Mouse (Mus musculus) megakaryocyte, embryonic 14.5 days (primary cell): ENCODE data around the gene Kcnip3.

Experiments
- FLI1 ChIP-seq: IDR thresholded peaks from 2 replicates; pipeline ENCODE4 v1.6.1; 2012; ENCODE audit warnings: low read length, inconsistent platforms, mixed read lengths
- GATA1 ChIP-seq: IDR thresholded peaks from 3 replicates; pipeline ENCODE4 v1.6.1; 2012; ENCODE audit warnings: mixed read lengths, low read length, inconsistent platforms, borderline replicate concordance

DNA sequence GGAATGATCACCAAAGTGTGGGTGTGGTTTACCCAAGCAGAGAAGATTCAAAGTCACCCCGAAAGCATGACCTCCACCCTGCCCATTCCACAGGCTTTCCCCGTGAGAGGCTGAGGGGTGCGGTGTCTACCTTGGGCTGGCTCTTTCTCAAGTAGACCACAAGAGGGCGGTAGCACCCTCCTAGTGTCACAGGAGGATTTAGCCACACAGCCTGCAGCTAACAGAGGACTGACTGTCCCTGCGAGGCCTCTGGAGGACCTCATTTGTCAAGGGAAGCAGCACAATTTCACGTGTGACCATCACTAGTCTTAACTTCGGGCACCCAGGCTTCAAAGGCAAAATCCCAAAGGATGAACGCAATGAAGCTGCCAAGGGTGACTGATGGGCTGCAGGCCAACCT, 59.6 kb downstream of the Kcnip3 start:
- no peak for TF ChIP-seq GATA1
- no peak for TF ChIP-seq FLI1
